Mouse (Mus musculus) liver, adult (tissue): ENCODE data around the gene Timm22.

Experiments
- GATA4 ChIP-seq: IDR thresholded peaks from 2 replicates; pipeline ENCODE4 v1.6.1; 2014; ENCODE audit warnings: mild to moderate bottlenecking, low read length; ENCODE audit not compliant: insufficient replicate concordance

Gene Timm22

GRCm38 (mm10) chr11:76405626-76406264 is 1.0 kb upstream of the Timm22 start:
- TF ChIP-seq GATA4 = no peak

GRCm38 (mm10) chr11:76410826-76411225 is 4.1 kb downstream of the Timm22 start:
- TF ChIP-seq GATA4 = no peak

GRCm38 (mm10) chr11:76413202-76413601 is 6.5 kb downstream of the Timm22 start:
- TF ChIP-seq GATA4 = no peak

- TF ChIP-seq GATA4 = no peak
Observed at GRCm38 (mm10) chr11:76415001-76415400, 8.2 kb downstream of the Timm22 start.

- TF ChIP-seq GATA4 = no peak
Observed at GRCm38 (mm10) chr11:76415985-76416384, 9.2 kb downstream of the Timm22 start.

- no peak for TF ChIP-seq GATA4
Observed at GRCm38 (mm10) chr11:76418423-76418822, 11.7 kb downstream of the Timm22 start.

GRCm38 (mm10) chr11:76419179-76419578 is 12.4 kb downstream of the Timm22 start:
- no peak for TF ChIP-seq GATA4

GRCm38 (mm10) chr11:76420896-76421295 is 14.1 kb downstream of the Timm22 start:
- TF ChIP-seq GATA4 = no peak

- TF ChIP-seq GATA4 = no peak
Observed at GRCm38 (mm10) chr11:76425749-76426148, 19.0 kb downstream of the Timm22 start.

- TF ChIP-seq GATA4 = no peak
Observed at GRCm38 (mm10) chr11:76427781-76428180, 21.0 kb downstream of the Timm22 start.

- TF ChIP-seq GATA4 = no peak
Observed at GRCm38 (mm10) chr11:76429046-76429445, 22.3 kb downstream of the Timm22 start.

GRCm38 (mm10) chr11:76429556-76429955 is 22.8 kb downstream of the Timm22 start:
- no peak for TF ChIP-seq GATA4

- no peak for TF ChIP-seq GATA4
Observed at GRCm38 (mm10) chr11:76429966-76430631, 23.3 kb downstream of the Timm22 start.

- no peak for TF ChIP-seq GATA4
Observed at GRCm38 (mm10) chr11:76436009-76436408, 29.3 kb downstream of the Timm22 start.

- TF ChIP-seq GATA4 = no peak
Observed at GRCm38 (mm10) chr11:76436864-76437437, 30.2 kb downstream of the Timm22 start.

GRCm38 (mm10) chr11:76439666-76440065 is 32.9 kb downstream of the Timm22 start:
- TF ChIP-seq GATA4 = no peak
